Mouse (Mus musculus) liver, adult 2 months (tissue): ENCODE measurements around the gene Ndufa13.

ENCODE experiments used
- CTCF ChIP-seq: fragments of 200-500 bp; IDR thresholded peaks from 2 replicates; pipeline ENCODE4 v1.5.1; 2011; ENCODE audit warnings: low read depth, low read length, control low read depth
- POLR2A ChIP-seq: fragments of 200-500 bp; IDR thresholded peaks from 2 replicates; pipeline ENCODE4 v1.6.1; 2011; ENCODE audit warnings: low read length, control low read depth; ENCODE audit not compliant: insufficient read depth; ENCODE audit errors: extremely low read depth

- TF ChIP-seq CTCF (no peak), POLR2A (no peak)
Measured at GRCm38 (mm10) chr8:69853869-69854268, 48.5 kb downstream of the Ndufa13 start.
